Mouse (Mus musculus) MEL (cell line): ENCODE measurements around the gene Itm2c.

Source experiments
- GATA1 ChIP-seq: IDR thresholded peaks from 2 replicates; pipeline ENCODE4 v1.6.1; 2011; ENCODE audit warnings: low read depth, low read length, improper control_type of control experiment
- SMC3 ChIP-seq: IDR thresholded peaks from 2 replicates; pipeline ENCODE4 v1.6.1; 2011; ENCODE audit warnings: low read depth, low read length, improper control_type of control experiment
- TAL1 ChIP-seq: IDR thresholded peaks from 2 replicates; pipeline ENCODE4 v1.6.1; 2012; ENCODE audit warnings: mild to moderate bottlenecking, inconsistent platforms, low read length, moderate library complexity, mixed read lengths

DNA sequence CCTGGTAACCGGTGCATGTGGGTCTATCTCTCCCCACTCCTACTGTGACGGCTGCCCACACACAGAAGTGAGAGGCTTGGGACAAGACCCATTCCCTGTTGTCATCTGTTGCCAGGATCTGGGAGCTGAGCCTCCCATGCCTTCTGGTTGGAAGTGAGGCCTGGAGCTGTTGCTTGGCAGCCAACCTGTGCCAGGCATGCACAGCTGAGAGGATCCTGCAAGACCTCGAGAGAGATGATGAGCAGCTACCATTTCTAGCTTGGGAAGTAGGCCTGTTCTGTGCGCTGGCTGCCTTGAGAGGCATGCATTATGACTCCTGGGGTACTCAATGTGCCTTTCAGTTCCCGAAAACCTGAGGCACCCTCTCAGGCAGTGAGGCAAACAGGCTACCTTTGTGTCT, 37.1 kb downstream of the Itm2c start:
- TF ChIP-seq TAL1: no peak
- TF ChIP-seq GATA1: no peak
- TF ChIP-seq SMC3: no peak
